Mouse (Mus musculus) c-Kit-positive CD71-positive TER-119-positive erythroid progenitor cells, embryonic 14.5 days (primary cell): ENCODE measurements around the gene Bbs4.
A peak's percentile ranks its signal among the peaks of the same experiment; 100 is the strongest.

Experiments
- DNase-seq: peaks from one replicate; pipeline ENCODE4 v3.0.0-alpha.2; 2013; ENCODE audit warnings: low spot score

The Bbs4 gene

DNA sequence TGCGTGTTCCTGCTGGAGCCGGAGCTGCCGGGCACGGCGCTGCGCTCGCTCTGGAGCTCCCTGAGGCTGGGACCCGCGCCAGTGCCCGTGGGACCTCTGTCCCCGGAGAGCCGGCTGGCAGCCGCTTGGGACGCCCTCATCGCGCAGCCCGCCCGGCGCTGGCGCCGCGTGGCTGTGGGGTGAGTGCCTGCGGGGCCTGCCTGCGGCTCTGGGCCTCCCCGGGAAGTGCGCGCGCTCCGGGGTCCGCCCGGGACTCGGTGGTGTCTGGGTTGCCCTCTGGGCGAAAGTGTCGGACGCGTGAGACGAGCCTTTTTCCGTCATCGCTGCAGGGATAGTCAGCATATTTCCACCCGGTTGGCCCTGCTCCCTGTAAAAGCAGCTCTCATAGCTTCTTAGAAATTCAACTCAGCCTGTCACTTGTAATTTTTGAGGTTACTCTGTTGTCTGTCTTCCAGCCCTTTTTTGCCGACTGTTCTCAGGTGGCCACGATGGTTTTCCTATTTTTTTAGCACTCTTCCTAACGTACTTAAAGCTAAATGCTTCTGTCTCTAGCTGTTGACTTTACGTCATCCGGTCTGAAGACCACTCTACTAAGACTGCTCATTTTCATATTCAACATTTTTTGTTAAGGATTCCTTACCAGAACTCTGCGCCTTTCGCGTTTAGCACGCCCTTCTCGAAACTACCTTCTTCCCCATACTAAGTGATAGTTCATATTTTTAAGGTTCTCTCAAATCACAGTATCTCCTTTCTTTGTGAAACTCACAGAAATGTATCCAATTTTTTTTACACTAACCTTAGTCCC, 61.4 kb downstream of the Bbs4 start:
- peak; percentile 39 for DNase-seq

- peak; percentile 98 for DNase-seq
Measured at GRCm38 (mm10) chr9:59290957-59291687, 62.2 kb downstream of the Bbs4 start, which contains the start of gene Adpgk. Gene Adpgk (plus strand): TSS chr9:59291558.

DNA sequence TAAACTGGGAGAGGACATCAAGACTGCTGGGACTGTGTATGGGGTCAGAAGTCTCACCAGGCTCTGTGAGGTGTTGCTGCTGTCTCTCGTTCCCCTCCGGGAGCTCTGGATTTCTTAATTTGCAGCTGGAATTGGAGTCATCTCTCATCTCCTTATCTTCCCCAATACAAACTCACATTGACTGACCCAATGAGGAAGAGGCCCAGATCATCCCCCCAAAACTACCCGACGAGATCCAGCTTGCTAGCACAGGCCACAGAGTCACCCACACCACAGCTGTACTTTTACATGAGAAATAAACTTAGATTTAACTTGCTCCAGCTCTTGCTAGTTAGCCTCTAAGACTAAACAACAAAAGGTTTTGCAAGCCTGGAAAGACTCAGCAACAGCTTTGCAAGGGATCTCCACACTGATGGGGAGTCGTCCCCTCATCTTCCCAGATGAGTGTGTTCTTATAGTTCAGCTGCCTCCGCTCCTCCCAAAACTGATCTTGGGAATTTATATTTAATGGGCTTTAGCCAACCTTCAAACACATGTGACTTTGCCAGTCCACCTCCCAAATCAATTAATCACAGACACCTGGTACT, 63.7 kb downstream of the Bbs4 start:
- no peak for DNase-seq

DNA sequence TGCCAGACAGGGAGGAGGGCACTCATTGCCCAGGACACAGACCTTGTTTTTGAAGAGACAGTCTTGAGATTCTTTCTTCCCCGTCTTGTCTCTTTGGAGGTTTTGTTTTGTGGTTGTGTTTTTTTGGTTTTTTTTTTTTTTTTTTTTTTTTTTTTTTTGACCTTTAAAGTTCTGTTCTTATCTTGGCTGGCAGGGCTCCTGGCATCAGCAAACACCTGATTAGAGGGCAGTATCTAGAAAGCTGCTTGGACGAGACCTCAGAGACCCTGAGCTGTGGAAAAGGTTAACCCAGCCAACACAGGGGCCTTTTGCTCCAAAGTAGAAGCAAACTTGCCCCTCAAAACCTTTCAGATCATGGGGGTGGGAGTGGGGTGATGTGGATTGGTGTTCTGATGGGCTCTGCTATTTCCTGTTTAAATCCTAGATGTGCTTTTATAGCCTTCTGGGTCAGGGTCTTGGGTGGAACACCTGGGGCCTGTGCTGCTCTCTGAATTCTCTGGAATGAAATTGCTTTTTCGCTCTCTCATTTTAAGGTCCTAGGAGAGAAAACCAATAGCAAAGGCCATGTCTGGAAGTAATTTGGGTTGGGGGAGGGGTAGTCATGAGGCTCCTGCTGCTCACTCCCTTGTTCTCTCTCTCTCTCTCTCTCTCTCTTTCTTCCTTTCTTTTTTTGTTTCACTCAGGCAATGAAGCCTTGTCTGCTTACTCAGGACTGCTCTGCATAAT, 64.5 kb downstream of the Bbs4 start:
- DNase-seq: no peak

- no peak for DNase-seq
Measured at GRCm38 (mm10) chr9:59288058-59288457, 65.2 kb downstream of the Bbs4 start.

DNA sequence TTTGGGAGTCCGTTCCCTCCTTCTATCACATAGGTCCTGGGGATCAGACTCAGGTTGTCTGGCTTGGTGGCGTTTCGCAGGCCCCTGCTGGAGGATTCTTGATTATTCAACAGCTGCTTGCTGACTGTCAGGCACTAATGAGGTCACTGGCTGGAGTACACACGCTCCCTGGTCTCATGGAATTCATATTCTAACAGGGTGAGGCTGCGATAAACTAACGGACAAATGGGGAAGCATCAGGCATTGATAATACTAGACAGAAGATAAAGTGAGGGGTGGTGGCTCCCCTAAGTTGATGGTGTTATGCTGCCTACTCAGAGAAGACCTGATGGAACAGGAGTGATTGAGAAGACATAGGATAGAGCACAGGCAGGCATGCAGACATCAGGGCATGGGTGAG, 67.7 kb downstream of the Bbs4 start:
- DNase-seq: peak; percentile 55

DNA sequence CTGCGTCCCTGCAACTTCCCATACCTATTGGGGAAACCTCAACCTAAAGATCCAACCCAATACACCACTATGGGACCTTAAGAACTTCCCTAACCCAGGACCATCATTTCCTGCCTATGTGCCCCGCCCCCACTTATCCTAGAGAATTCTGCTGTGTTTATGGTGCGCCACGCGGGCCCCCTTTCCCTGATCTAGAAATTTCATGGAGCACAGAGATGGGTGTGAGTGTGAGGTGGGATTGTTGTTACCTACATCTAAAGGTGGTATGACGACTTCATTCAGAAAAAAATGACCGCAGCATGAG, 70.7 kb downstream of the Bbs4 start:
- DNase-seq: no peak

- peak; percentile 61 for DNase-seq
Measured at GRCm38 (mm10) chr9:59281871-59282682, 71.2 kb downstream of the Bbs4 start.

GRCm38 (mm10) chr9:59280888-59281287, 72.4 kb downstream of the Bbs4 start:
- DNase-seq: no peak

DNA sequence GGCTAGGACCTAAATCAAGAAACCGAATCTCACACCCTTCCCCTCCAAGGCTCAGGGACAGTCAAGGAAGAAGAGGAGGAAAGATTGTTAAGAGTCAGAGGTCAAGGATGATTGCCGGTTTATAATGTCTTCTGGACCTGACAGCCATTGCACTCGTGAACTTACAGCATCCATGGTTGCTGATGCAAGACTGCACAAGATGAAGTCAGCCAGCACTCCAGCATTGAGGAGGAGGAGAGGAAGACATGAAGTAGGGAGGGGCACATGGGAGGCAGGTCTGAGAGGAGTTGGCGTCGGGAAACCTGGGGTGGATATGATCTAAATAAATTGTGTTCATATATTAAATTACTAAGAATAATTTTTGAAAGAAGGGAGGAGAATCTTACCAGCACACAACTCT, 74.6 kb downstream of the Bbs4 start:
- no peak for DNase-seq

- no peak for DNase-seq
Measured at GRCm38 (mm10) chr9:59278199-59278598, 75.1 kb downstream of the Bbs4 start.

GRCm38 (mm10) chr9:59274846-59275455, 78.4 kb downstream of the Bbs4 start:
- no peak for DNase-seq

GRCm38 (mm10) chr9:59273199-59273598, 80.1 kb downstream of the Bbs4 start:
- DNase-seq: no peak
